Mouse (Mus musculus): ENCODE measurements around the gene Rbm34. TPM values are rescaled to one million over a fixed set of nuclear protein-coding genes. Genes with fewer than 3 reads are reported as not detected.

The Rbm34 gene
- total and polyA plus RNA-seq, 3 experiments = 25.9 TPM; not detected in 1

GRCm38 (mm10) chr8:126949527-126949926 lies 21.3 kb downstream of the Rbm34 start:
- no peak for DNase-seq (ENCODE audit: low read depth, low spot score)
- no peak overlapping the region for H3K27ac ChIP-seq (ENCODE audit: control insufficient read depth, low read depth, low read length)
- peaks cover 14% of the 10 kb centered on the region for H3K79me2 ChIP-seq (ENCODE audit: control insufficient read depth, insufficient read depth, low read length, poor library complexity)
- no peaks in the 10 kb centered on the region for H3K27me3 ChIP-seq (ENCODE audit: control insufficient read depth in 1 of 2, insufficient read depth in 2 of 2, low read length in 2 of 2)
- H3K4me3 ChIP-seq (ENCODE audit: control insufficient read depth in 1 of 2, insufficient read depth in 1 of 2, low read depth in 2 of 2, low read length in 2 of 2) = no peak overlapping the region
- H3K4me1 ChIP-seq (ENCODE audit: control insufficient read depth in 1 of 2, insufficient read depth in 2 of 2, low read length in 2 of 2) = peaks cover 0 to 4% of the 10 kb centered on the region in 2 experiments; a peak in 2 of 4 replicates
- H3K36me3 ChIP-seq (ENCODE audit: control insufficient read depth in 1 of 2, insufficient read depth in 2 of 2, low read length in 2 of 2) = peaks cover 5 to 15% of the 10 kb centered on the region in 2 experiments
- H3K9ac ChIP-seq (ENCODE audit: control insufficient read depth, low read depth, low read length, poor library complexity, severe bottlenecking) = no peak overlapping the region
- H3K9me3 ChIP-seq (replicated peaks; ENCODE audit: insufficient read depth, low read length) = no peaks in the 10 kb centered on the region
- TF ChIP-seq NELFE (IDR thresholded peaks at IDR 0.05; ENCODE audit: low read depth, low read length) (no peak), CTCF (IDR thresholded peaks at IDR 0.05 in 2 of 3, conservative IDR thresholded peaks at IDR 0.05 in 1 of 3; ENCODE audit: control insufficient read depth in 1 of 3, insufficient read depth in 1 of 3, low read depth in 2 of 3, low read length in 3 of 3, poor library complexity in 1 of 3, severe bottlenecking in 1 of 3) (peak; percentile 3 to 33 (median 29); a peak in 3 of 6 replicates), UBTF (IDR thresholded peaks at IDR 0.05; ENCODE audit: borderline replicate concordance, insufficient read depth, low read depth, low read length) (no peak), TBP (IDR thresholded peaks at IDR 0.05; ENCODE audit: low read depth, low read length) (no peak)

- no peak overlapping the region; the same call in 1 of the 2 replicates for H3K9ac ChIP-seq (ENCODE audit: control insufficient read depth, low read depth, low read length, poor library complexity, severe bottlenecking)
- no peaks in the 10 kb centered on the region for H3K27me3 ChIP-seq (ENCODE audit: control insufficient read depth in 1 of 2, insufficient read depth in 2 of 2, low read length in 2 of 2)
- H3K9me3 ChIP-seq (replicated peaks; ENCODE audit: insufficient read depth, low read length) = no peaks in the 10 kb centered on the region
- H3K36me3 ChIP-seq (ENCODE audit: control insufficient read depth in 1 of 2, insufficient read depth in 2 of 2, low read length in 2 of 2) = peaks cover 15 to 20% of the 10 kb centered on the region in 2 experiments
- H3K4me1 ChIP-seq (ENCODE audit: control insufficient read depth in 1 of 2, insufficient read depth in 2 of 2, low read length in 2 of 2) = peaks cover 5 to 10% of the 10 kb centered on the region in 2 experiments; a peak in 3 of 4 replicates
- peak overlapping the region; percentile 76; the same call in 1 of the 2 replicates for H3K27ac ChIP-seq (ENCODE audit: control insufficient read depth, low read depth, low read length)
- no peak overlapping the region for H3K4me3 ChIP-seq (ENCODE audit: control insufficient read depth in 1 of 2, insufficient read depth in 1 of 2, low read depth in 2 of 2, low read length in 2 of 2)
- no peak for TF ChIP-seq CTCF (IDR thresholded peaks at IDR 0.05 in 2 of 3, conservative IDR thresholded peaks at IDR 0.05 in 1 of 3; ENCODE audit: control insufficient read depth in 1 of 3, insufficient read depth in 1 of 3, low read depth in 2 of 3, low read length in 3 of 3, poor library complexity in 1 of 3, severe bottlenecking in 1 of 3)
- TF ChIP-seq ELF1 (IDR thresholded peaks at IDR 0.05; ENCODE audit: low read depth, low read length) = no peak
- no peak for TF ChIP-seq EP300 (IDR thresholded peaks at IDR 0.05; ENCODE audit: low read depth in 1 of 2, low read length in 2 of 2)
- TF ChIP-seq CHD1 (IDR thresholded peaks at IDR 0.05; ENCODE audit: low read depth, low read length) = no peak
- TF ChIP-seq CHD2 (IDR thresholded peaks at IDR 0.05; ENCODE audit: low read length) = no peak
- no peak for TF ChIP-seq POLR2AphosphoS5 (IDR thresholded peaks at IDR 0.05; ENCODE audit: borderline replicate concordance, low read depth, low read length)
- TF ChIP-seq NELFE (IDR thresholded peaks at IDR 0.05; ENCODE audit: low read depth, low read length) = no peak
- no peak for TF ChIP-seq TCF12 (IDR thresholded peaks at IDR 0.05; ENCODE audit: low read depth, low read length)
- TF ChIP-seq GATA1 (IDR thresholded peaks at IDR 0.05; ENCODE audit: low read depth, low read length) = no peak
- no peak for TF ChIP-seq ZKSCAN1 (IDR thresholded peaks at IDR 0.05; ENCODE audit: low read depth, low read length)
- TF ChIP-seq ZMIZ1 (IDR thresholded peaks at IDR 0.05; ENCODE audit: low read depth, low read length) = no peak
- no peak for TF ChIP-seq TAL1 (IDR thresholded peaks at IDR 0.05; ENCODE audit: low read length)
- no peak for TF ChIP-seq TBP (IDR thresholded peaks at IDR 0.05; ENCODE audit: low read depth, low read length)
- no peak for TF ChIP-seq USF2 (IDR thresholded peaks at IDR 0.05; ENCODE audit: borderline replicate concordance in 1 of 2, insufficient read depth in 1 of 2, low read depth in 1 of 2, low read length in 2 of 2)
- TF ChIP-seq KAT2A (conservative IDR thresholded peaks at IDR 0.05; ENCODE audit: low read depth, low read length) = no peak
- no peak for TF ChIP-seq MAZ (IDR thresholded peaks at IDR 0.05; ENCODE audit: low read depth, low read length)
- no peak for TF ChIP-seq SMC3 (IDR thresholded peaks at IDR 0.05; ENCODE audit: low read depth, low read length)
- TF ChIP-seq RCOR1 (IDR thresholded peaks at IDR 0.05; ENCODE audit: low read depth, low read length) = no peak
- peaks cover 42% of the 10 kb centered on the region for H3K79me2 ChIP-seq (ENCODE audit: control insufficient read depth, insufficient read depth, low read length, poor library complexity)
- DNase-seq (ENCODE audit: low read depth, low spot score) = no peak
Observed at GRCm38 (mm10) chr8:126946444-126946843, 24.4 kb downstream of the Rbm34 start.
